Mouse (Mus musculus) intestine, embryonic 14.5 days (tissue): ENCODE measurements at regions not wholly inside any gene's neighbourhood (a gene's known extent, or its start where the extent isn't known, plus 50 kb on each side); places are given as distances from the start of the nearest gene placed in this dataset.

ENCODE experiments used
- ATAC-seq: fragments of 200-750 bp; cut with Nextera tagmentation; replicated peaks from 2 replicates; pipeline ENCODE4 v1.8.0; 2017; ENCODE audit warnings: low read depth, moderate number of reproducible peaks, moderate TSS enrichment, moderate library complexity; ENCODE audit not compliant: low FRiP score, low TSS enrichment
- DNase-seq: peaks from one replicate; pipeline ENCODE4 v3.0.0-alpha.2; 2018; ENCODE audit warnings: low spot score
- H3K27ac ChIP-seq: fragments of 300-500 bp; sonication (generic); 2 replicates; pipeline ENCODE4 v1.5.1; 2014; ENCODE audit warnings: low read depth, mild to moderate bottlenecking, control low read depth
- H3K27me3 ChIP-seq: fragments of 300-500 bp; sonication (generic); replicated peaks from 2 replicates; pipeline ENCODE4 v1.6.1; 2014; ENCODE audit warnings: low read length, control low read depth; ENCODE audit not compliant: control insufficient read depth, insufficient read depth
- H3K36me3 ChIP-seq: fragments of 300-500 bp; sonication (generic); 2 replicates; pipeline ENCODE4 v1.6.1; 2014; ENCODE audit warnings: low read length, control low read depth; ENCODE audit not compliant: control insufficient read depth, insufficient read depth
- H3K4me1 ChIP-seq: fragments of 300-500 bp; sonication (generic); replicated peaks from 2 replicates; pipeline ENCODE4 v1.6.1; 2014; ENCODE audit warnings: low read length, control low read depth, mixed read lengths; ENCODE audit not compliant: control insufficient read depth, insufficient read depth
- H3K4me2 ChIP-seq: fragments of 300-500 bp; sonication (generic); 2 replicates; pipeline ENCODE4 v1.6.1; 2014; ENCODE audit warnings: low read length
- H3K4me3 ChIP-seq: fragments of 300-500 bp; sonication (generic); 2 replicates; pipeline ENCODE4 v1.5.1; 2014; ENCODE audit warnings: low read depth, low read length, control low read depth, mixed read lengths
- H3K9ac ChIP-seq: fragments of 300-500 bp; sonication (generic); 2 replicates; pipeline ENCODE4 v1.6.1; 2014; ENCODE audit warnings: mild to moderate bottlenecking, low read length
- H3K9me3 ChIP-seq: fragments of 300-500 bp; sonication (generic); 2 replicates; pipeline ENCODE4 v1.6.1; 2016; ENCODE audit warnings: low read length, control low read depth; ENCODE audit not compliant: control insufficient read depth
- WGBS: fragments of 180-500 bp; shearing (Covaris S2); extraction: QIAGEN DNeasy Blood & Tissue Kit; methylation state at CpG from one replicate; pipeline ENCODE4 v1.1.7; 2014; 5-methylcytosine and 5-hydroxymethylcytosine counted together

DNA sequence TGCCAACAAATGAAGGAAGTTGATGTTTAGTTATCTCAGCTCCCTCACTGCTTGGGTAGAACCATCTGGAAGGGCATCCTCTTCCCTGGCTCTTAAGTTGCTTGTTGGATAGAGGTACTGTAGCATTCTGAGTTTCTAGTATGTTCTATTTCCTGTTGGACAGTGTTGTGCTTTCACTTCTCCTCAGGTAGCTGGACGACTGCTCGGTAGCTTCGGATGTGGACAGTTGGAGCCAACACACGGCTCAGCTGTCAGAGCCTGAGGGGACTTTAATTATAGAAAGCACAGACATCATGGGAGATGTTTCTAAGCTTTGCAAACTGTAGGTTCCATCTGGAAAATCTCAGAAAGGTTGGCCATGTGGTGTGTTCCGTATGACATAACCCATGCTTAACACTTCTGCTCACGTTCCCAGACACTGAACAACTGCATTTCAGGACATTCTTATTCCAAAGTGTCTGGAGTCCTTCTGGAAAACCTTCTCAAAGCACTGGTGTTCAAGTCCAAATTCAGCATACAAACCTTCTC, 233.8 kb upstream of the Lrtm1 start:
- H3K9me3 ChIP-seq = no peaks in the 10 kb centered on the region
- WGBS = 51% methylated on average over 6 of the region's 6 CpGs
- H3K36me3 ChIP-seq = no peaks in the 10 kb centered on the region
- ATAC-seq = peak; percentile 50; the same call in 1 of the 2 replicates
- H3K4me3 ChIP-seq = no peak overlapping the region
- H3K9ac ChIP-seq = no peak overlapping the region
- no peaks in the 10 kb centered on the region for H3K27me3 ChIP-seq
- H3K4me1 ChIP-seq = no peaks in the 10 kb centered on the region
- no peak overlapping the region for H3K4me2 ChIP-seq
- DNase-seq = no peak
- no peak overlapping the region for H3K27ac ChIP-seq

DNA sequence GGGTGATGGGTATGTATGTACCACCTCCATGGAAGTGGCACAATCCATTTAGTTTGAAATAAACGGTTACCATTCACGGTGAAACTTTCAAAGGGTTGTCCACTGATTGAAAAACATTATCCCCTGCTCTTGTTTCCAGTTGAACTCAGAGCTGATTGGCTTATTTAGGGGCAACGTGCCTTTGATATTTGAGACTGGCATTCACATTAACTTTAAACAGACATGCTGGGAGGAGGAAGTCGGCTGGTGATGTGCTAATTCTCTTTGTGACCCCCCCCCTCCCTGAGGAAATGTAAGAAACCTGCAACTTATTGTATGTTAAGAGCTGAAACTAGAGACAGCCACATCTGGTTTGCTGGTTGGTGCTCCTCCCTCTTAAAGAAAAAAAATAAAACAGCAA, 219.7 kb upstream of the Lrtm1 start:
- under 1% methylated on average over 4 of the region's 4 CpGs for WGBS
- ATAC-seq = no peak
- Histone ChIP-seq H3K27me3 (no peaks in the 10 kb centered on the region), H3K4me3 (no peak overlapping the region), H3K4me1 (no peaks in the 10 kb centered on the region), H3K4me2 (no peak overlapping the region), H3K27ac (no peak overlapping the region), H3K9ac (no peak overlapping the region), H3K36me3 (no peaks in the 10 kb centered on the region), H3K9me3 (no peaks in the 10 kb centered on the region)
- no peak for DNase-seq

DNA sequence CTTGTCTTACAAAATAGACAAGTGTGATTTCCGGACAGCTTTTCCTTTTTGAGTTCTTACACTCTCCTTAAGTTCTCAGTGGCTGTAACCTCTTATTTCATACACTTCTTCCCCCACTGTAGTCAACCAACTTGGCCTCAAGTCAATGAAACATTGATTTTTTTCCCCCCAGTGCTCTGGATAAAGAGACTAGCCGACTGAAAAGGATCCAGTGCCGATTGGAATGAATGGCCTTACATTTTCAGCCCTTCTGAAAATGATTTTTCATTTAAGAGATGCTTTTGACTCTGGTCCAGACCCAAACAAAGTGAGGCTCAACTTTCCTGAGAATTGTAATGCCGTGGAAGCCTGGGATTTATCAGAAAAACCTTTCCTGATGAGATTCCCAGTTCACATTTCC, 216.3 kb upstream of the Lrtm1 start:
- Histone ChIP-seq H3K9me3 (no peaks in the 10 kb centered on the region), H3K4me2 (no peak overlapping the region), H3K27me3 (no peaks in the 10 kb centered on the region), H3K4me3 (no peak overlapping the region), H3K4me1 (no peaks in the 10 kb centered on the region), H3K27ac (no peak overlapping the region), H3K9ac (no peak overlapping the region), H3K36me3 (no peaks in the 10 kb centered on the region)
- DNase-seq (no peak), ATAC-seq (no peak)
- WGBS = 64% methylated on average over 4 of the region's 4 CpGs

DNA sequence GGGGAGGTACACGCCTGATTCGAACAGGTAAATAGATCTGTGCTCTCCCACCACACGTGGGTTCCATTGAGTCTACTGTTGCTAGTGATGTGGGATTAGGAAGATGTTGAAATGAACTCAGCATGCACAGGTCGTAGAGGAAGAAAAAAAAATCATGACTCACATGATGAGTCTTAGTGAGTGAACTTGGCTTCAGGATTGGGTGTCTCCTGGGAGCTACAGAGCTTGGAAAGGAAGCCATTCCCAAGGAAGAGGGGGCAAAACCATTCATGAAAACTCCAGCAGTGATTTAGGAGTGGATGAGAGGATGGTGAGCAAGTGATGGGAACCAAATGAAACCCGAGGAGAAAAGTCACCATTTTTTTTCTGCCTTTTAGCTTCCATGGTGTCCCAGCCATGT, 215.9 kb upstream of the Lrtm1 start:
- ATAC-seq (no peak), DNase-seq (no peak)
- H3K4me1 ChIP-seq = no peaks in the 10 kb centered on the region
- no peaks in the 10 kb centered on the region for H3K9me3 ChIP-seq
- 81% methylated on average over 5 of the region's 5 CpGs for WGBS
- H3K27ac ChIP-seq = no peak overlapping the region
- H3K36me3 ChIP-seq = no peaks in the 10 kb centered on the region
- H3K4me2 ChIP-seq = no peak overlapping the region
- no peak overlapping the region for H3K9ac ChIP-seq
- no peaks in the 10 kb centered on the region for H3K27me3 ChIP-seq
- no peak overlapping the region for H3K4me3 ChIP-seq

DNA sequence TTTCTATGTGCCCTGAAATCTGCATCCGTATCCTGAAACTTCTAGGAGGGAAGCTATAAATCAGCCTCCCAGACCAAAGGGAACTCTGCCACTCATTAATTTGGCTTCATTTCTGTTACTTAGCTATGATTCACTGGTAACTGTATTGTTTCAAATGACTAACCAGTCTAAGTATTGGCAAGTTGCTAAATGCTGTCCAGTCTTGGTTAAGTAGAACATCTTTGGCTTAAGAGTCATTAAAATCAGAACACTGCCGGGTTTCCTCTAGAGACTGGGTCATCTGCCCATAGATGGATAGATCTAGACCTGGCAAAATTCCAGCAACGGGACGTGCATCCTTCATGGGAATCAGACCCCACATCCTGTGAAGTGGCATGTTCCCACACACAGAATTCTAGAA, 209.9 kb upstream of the Lrtm1 start:
- H3K36me3 ChIP-seq = no peaks in the 10 kb centered on the region
- no peak overlapping the region for H3K4me2 ChIP-seq
- H3K9ac ChIP-seq = no peak overlapping the region
- no peak for DNase-seq
- WGBS = 69% methylated on average over 4 of the region's 4 CpGs
- no peaks in the 10 kb centered on the region for H3K4me1 ChIP-seq
- H3K27me3 ChIP-seq = no peaks in the 10 kb centered on the region
- H3K27ac ChIP-seq = no peak overlapping the region
- no peak overlapping the region for H3K4me3 ChIP-seq
- no peaks in the 10 kb centered on the region for H3K9me3 ChIP-seq
- ATAC-seq = no peak

DNA sequence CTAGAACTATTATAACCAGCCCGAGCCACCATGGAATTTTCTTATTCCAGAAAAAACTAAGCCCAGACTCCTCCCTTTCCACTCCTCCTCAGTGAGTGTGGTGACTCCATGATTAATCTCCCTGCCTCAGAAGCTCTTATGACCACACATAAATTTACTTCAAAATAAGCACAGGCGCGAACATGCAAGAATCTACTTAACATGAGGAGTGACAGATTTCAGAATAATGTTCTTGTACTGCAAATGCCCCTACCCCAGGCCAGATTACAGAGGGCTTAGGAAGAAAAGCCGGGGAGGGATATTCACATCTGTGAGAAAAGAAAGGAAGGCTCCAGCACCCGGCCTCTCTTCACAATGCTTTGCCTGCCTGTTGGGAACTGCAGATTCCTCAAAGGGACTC, 208.7 kb upstream of the Lrtm1 start:
- ATAC-seq = no peak
- no peak overlapping the region for H3K4me2 ChIP-seq
- no peaks in the 10 kb centered on the region for H3K27me3 ChIP-seq
- H3K9ac ChIP-seq = no peak overlapping the region
- H3K4me1 ChIP-seq = no peaks in the 10 kb centered on the region
- no peak overlapping the region for H3K27ac ChIP-seq
- 46% methylated on average over 5 of the region's 5 CpGs for WGBS
- DNase-seq = no peak
- no peaks in the 10 kb centered on the region for H3K36me3 ChIP-seq
- H3K4me3 ChIP-seq = no peak overlapping the region
- no peaks in the 10 kb centered on the region for H3K9me3 ChIP-seq

DNA sequence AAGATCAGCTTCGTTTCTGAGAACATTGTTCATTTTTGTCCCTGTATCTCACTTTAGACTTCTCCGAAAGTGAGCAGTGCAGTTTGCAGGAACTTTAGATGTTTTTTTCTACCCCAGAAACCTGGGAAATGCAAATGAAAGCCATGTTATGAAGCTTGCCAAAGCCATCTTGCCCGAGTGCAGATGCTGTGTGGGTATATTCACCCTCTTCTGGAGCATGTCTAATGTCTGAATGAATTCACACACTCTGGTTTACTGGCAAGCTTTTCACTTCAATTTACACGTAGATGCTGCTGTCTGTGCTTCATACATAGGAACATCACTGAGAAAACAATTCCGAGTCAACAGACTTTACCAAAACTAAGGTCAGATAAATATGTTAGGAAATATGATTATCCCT, 197.0 kb upstream of the Lrtm1 start:
- H3K4me3 ChIP-seq = no peak overlapping the region
- no peaks in the 10 kb centered on the region for H3K36me3 ChIP-seq
- 85% methylated on average over 5 of the region's 5 CpGs for WGBS
- no peaks in the 10 kb centered on the region for H3K9me3 ChIP-seq
- H3K27me3 ChIP-seq = no peaks in the 10 kb centered on the region
- no peaks in the 10 kb centered on the region for H3K4me1 ChIP-seq
- ATAC-seq (no peak), DNase-seq (no peak)
- H3K27ac ChIP-seq = no peak overlapping the region
- no peak overlapping the region for H3K4me2 ChIP-seq
- no peak overlapping the region for H3K9ac ChIP-seq

DNA sequence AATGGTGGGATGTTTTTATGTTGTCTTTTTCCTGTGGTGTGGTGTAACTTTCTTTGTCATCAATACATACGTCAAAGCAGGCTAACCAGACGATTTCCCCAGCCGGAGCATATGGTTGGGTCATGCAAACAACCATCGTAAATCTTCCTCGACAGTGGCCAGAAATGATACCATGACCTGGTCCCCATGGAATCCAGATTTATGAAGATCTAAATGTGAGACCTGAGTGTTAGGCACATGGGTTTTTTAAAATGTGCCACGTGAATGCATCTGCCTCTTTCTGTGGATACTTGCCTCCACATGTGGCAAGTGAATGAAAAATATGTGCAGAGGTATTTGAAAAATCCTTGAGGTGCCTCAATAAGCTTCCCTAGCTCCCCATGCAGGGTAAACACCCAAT, 190.8 kb upstream of the Lrtm1 start:
- ATAC-seq (no peak), DNase-seq (no peak)
- no peak overlapping the region for H3K4me3 ChIP-seq
- H3K27ac ChIP-seq = no peak overlapping the region
- 0 out of 2 replicates have a peak, but pooled peaks cover 3% of the 10 kb centered on the region for H3K4me1 ChIP-seq
- no peaks in the 10 kb centered on the region for H3K9me3 ChIP-seq
- H3K9ac ChIP-seq = no peak overlapping the region
- no peaks in the 10 kb centered on the region for H3K27me3 ChIP-seq
- no peaks in the 10 kb centered on the region for H3K36me3 ChIP-seq
- 28% methylated on average over 6 of the region's 6 CpGs for WGBS
- H3K4me2 ChIP-seq = no peak overlapping the region

DNA sequence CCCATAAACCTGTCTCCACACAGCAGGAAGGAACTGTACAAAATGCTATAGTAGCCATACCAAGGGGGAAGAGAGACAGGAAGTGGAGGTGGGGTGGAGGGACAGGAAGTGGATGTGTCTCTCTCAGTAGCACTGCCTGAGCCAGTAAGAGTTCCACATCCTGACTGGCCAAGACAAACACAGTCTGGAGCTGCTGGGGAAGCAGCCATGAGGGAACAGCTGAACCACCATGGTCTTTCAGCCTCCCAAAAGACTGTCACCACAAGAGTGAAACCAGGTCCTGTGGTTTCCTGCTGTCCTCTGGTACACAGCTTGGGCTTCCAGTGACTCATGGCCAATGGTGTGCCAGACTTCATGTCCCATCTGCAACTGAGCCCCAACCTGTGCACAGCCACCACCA, 180.9 kb upstream of the Lrtm1 start:
- DNase-seq (no peak), ATAC-seq (no peak)
- H3K9ac ChIP-seq = no peak overlapping the region
- H3K4me1 ChIP-seq = no peaks in the 10 kb centered on the region
- H3K4me3 ChIP-seq = no peak overlapping the region
- no peaks in the 10 kb centered on the region for H3K9me3 ChIP-seq
- H3K4me2 ChIP-seq = no peak overlapping the region
- no peaks in the 10 kb centered on the region for H3K36me3 ChIP-seq
- H3K27me3 ChIP-seq = no peaks in the 10 kb centered on the region
- no peak overlapping the region for H3K27ac ChIP-seq
